Mouse (Mus musculus): ENCODE results near the gene Rsph6a. TPM values are rescaled to one million over a fixed set of nuclear protein-coding genes. Genes with fewer than 3 reads are reported as not detected.

Gene Rsph6a
- polyA plus RNA-seq, 1 experiment, result 0.04 TPM

- H3ac ChIP-seq (ENCODE audit: control insufficient read depth, insufficient read length), result no peak overlapping the region
- no peaks in the 10 kb centered on the region for H3K36me3 ChIP-seq (ENCODE audit: control insufficient read depth, insufficient read depth)
- H3K4me2 ChIP-seq (ENCODE audit: low read depth), result no peak overlapping the region
- TF ChIP-seq USF1 (IDR thresholded peaks at IDR 0.05; ENCODE audit: low read depth) (no peak), MAX (IDR thresholded peaks at IDR 0.05; ENCODE audit: low read depth) (no peak), TCF3 (IDR thresholded peaks at IDR 0.05; ENCODE audit: insufficient read length, low read depth) (no peak)
- no peak overlapping the region for H3K4me3 ChIP-seq
- H3K79me2 ChIP-seq (ENCODE audit: control insufficient read depth, insufficient read depth), result no peaks in the 10 kb centered on the region
- H3K27me3 ChIP-seq (ENCODE audit: control insufficient read depth, insufficient read depth, insufficient read length), result no peaks in the 10 kb centered on the region
Observed at GRCm38 (mm10) chr7:19055108-19055507, 618 bp downstream of the Rsph6a start.

GRCm38 (mm10) chr7:19057405-19057804 lies 2.9 kb downstream of the Rsph6a start:
- Histone ChIP-seq H3K4me2 (ENCODE audit: low read depth) (no peak overlapping the region), H3K79me2 (ENCODE audit: control insufficient read depth, insufficient read depth) (no peaks in the 10 kb centered on the region), H3ac (ENCODE audit: control insufficient read depth, insufficient read length) (no peak overlapping the region), H3K4me3 (no peak overlapping the region), H3K27me3 (ENCODE audit: control insufficient read depth, insufficient read depth, insufficient read length) (no peaks in the 10 kb centered on the region), H3K36me3 (ENCODE audit: control insufficient read depth, insufficient read depth) (no peaks in the 10 kb centered on the region)
- TF ChIP-seq E2F4 (IDR thresholded peaks at IDR 0.05; ENCODE audit: insufficient read depth), result no peak
- TF ChIP-seq MAX (IDR thresholded peaks at IDR 0.05; ENCODE audit: low read depth), result no peak
- no peak for TF ChIP-seq POLR2AphosphoS2 (IDR thresholded peaks at IDR 0.05; ENCODE audit: insufficient read length, low read depth)
- TF ChIP-seq TCF3 (IDR thresholded peaks at IDR 0.05; ENCODE audit: insufficient read length, low read depth), result no peak
- no peak for TF ChIP-seq POLR2A (IDR thresholded peaks at IDR 0.05; ENCODE audit: insufficient read length, low read depth)
- no peak for TF ChIP-seq MYOG (IDR thresholded peaks at IDR 0.05; ENCODE audit: control insufficient read depth in 1 of 3, insufficient read depth in 1 of 3, insufficient read length in 2 of 3, low read depth in 2 of 3)
- no peak for TF ChIP-seq SRF (IDR thresholded peaks at IDR 0.05; ENCODE audit: control insufficient read depth, insufficient read length, low read depth)
- TF ChIP-seq USF1 (IDR thresholded peaks at IDR 0.05; ENCODE audit: low read depth), result no peak
- no peak for TF ChIP-seq CEBPB (IDR thresholded peaks at IDR 0.05; ENCODE audit: insufficient read depth, poor library complexity, severe bottlenecking)
- no peak for TF ChIP-seq MYOD1 (IDR thresholded peaks at IDR 0.05; ENCODE audit: control insufficient read depth in 1 of 3, insufficient read length in 2 of 3, low read depth in 2 of 3)
- no peak for TF ChIP-seq REST (IDR thresholded peaks at IDR 0.05; ENCODE audit: insufficient read depth, insufficient read length)
- TF ChIP-seq TCF12 (IDR thresholded peaks at IDR 0.05; ENCODE audit: insufficient read depth, poor library complexity, severe bottlenecking), result no peak

- Histone ChIP-seq H3K79me2 (ENCODE audit: control insufficient read depth, insufficient read depth) (no peaks in the 10 kb centered on the region), H3K4me2 (ENCODE audit: low read depth) (no peak overlapping the region), H3K36me3 (ENCODE audit: control insufficient read depth, insufficient read depth) (no peaks in the 10 kb centered on the region), H3K27me3 (ENCODE audit: control insufficient read depth, insufficient read depth, insufficient read length) (peaks cover 19% of the 10 kb centered on the region), H3ac (ENCODE audit: control insufficient read depth, insufficient read length) (no peak overlapping the region), H3K4me3 (no peak overlapping the region)
- TF ChIP-seq TCF12 (IDR thresholded peaks at IDR 0.05; ENCODE audit: insufficient read depth, poor library complexity, severe bottlenecking), result no peak
- no peak for TF ChIP-seq E2F4 (IDR thresholded peaks at IDR 0.05; ENCODE audit: insufficient read depth)
- TF ChIP-seq REST (IDR thresholded peaks at IDR 0.05; ENCODE audit: insufficient read depth, insufficient read length), result no peak
- no peak for TF ChIP-seq CEBPB (IDR thresholded peaks at IDR 0.05; ENCODE audit: insufficient read depth, poor library complexity, severe bottlenecking)
- no peak for TF ChIP-seq USF1 (IDR thresholded peaks at IDR 0.05; ENCODE audit: low read depth)
- no peak for TF ChIP-seq MAX (IDR thresholded peaks at IDR 0.05; ENCODE audit: low read depth)
- no peak for TF ChIP-seq SRF (IDR thresholded peaks at IDR 0.05; ENCODE audit: control insufficient read depth, insufficient read length, low read depth)
- no peak for TF ChIP-seq MYOG (IDR thresholded peaks at IDR 0.05; ENCODE audit: control insufficient read depth in 1 of 3, insufficient read depth in 1 of 3, insufficient read length in 2 of 3, low read depth in 2 of 3)
- TF ChIP-seq POLR2A (IDR thresholded peaks at IDR 0.05; ENCODE audit: insufficient read length, low read depth), result no peak
- TF ChIP-seq POLR2AphosphoS2 (IDR thresholded peaks at IDR 0.05; ENCODE audit: insufficient read length, low read depth), result no peak
- no peak for TF ChIP-seq TCF3 (IDR thresholded peaks at IDR 0.05; ENCODE audit: insufficient read length, low read depth)
- no peak for TF ChIP-seq MYOD1 (IDR thresholded peaks at IDR 0.05; ENCODE audit: control insufficient read depth in 1 of 3, insufficient read length in 2 of 3, low read depth in 2 of 3)
Observed at GRCm38 (mm10) chr7:19065896-19066295, 11.4 kb downstream of the Rsph6a start.

- Histone ChIP-seq H3K27me3 (ENCODE audit: control insufficient read depth, insufficient read depth, insufficient read length) (peaks cover 19% of the 10 kb centered on the region), H3ac (ENCODE audit: control insufficient read depth, insufficient read length) (no peak overlapping the region)
Observed at GRCm38 (mm10) chr7:19067063-19067462, 12.6 kb downstream of the Rsph6a start.

GRCm38 (mm10) chr7:19067935-19068334 lies 13.4 kb downstream of the Rsph6a start:
- Histone ChIP-seq H3K79me2 (ENCODE audit: control insufficient read depth, insufficient read depth) (no peaks in the 10 kb centered on the region), H3ac (ENCODE audit: control insufficient read depth, insufficient read length) (no peak overlapping the region), H3K4me3 (no peak overlapping the region), H3K4me2 (ENCODE audit: low read depth) (no peak overlapping the region), H3K27me3 (ENCODE audit: control insufficient read depth, insufficient read depth, insufficient read length) (peaks cover 19% of the 10 kb centered on the region), H3K36me3 (ENCODE audit: control insufficient read depth, insufficient read depth) (no peaks in the 10 kb centered on the region)
- TF ChIP-seq USF1 (IDR thresholded peaks at IDR 0.05; ENCODE audit: low read depth) (no peak), MAX (IDR thresholded peaks at IDR 0.05; ENCODE audit: low read depth) (no peak), TCF3 (IDR thresholded peaks at IDR 0.05; ENCODE audit: insufficient read length, low read depth) (no peak), MYOG (IDR thresholded peaks at IDR 0.05; ENCODE audit: control insufficient read depth in 1 of 3, insufficient read depth in 1 of 3, insufficient read length in 2 of 3, low read depth in 2 of 3) (no peak), MYOD1 (IDR thresholded peaks at IDR 0.05; ENCODE audit: control insufficient read depth in 1 of 3, insufficient read length in 2 of 3, low read depth in 2 of 3) (no peak), SRF (IDR thresholded peaks at IDR 0.05; ENCODE audit: control insufficient read depth, insufficient read length, low read depth) (no peak), CEBPB (IDR thresholded peaks at IDR 0.05; ENCODE audit: insufficient read depth, poor library complexity, severe bottlenecking) (no peak), POLR2AphosphoS2 (IDR thresholded peaks at IDR 0.05; ENCODE audit: insufficient read length, low read depth) (no peak), TCF12 (IDR thresholded peaks at IDR 0.05; ENCODE audit: insufficient read depth, poor library complexity, severe bottlenecking) (no peak), E2F4 (IDR thresholded peaks at IDR 0.05; ENCODE audit: insufficient read depth) (no peak), REST (IDR thresholded peaks at IDR 0.05; ENCODE audit: insufficient read depth, insufficient read length) (no peak), POLR2A (IDR thresholded peaks at IDR 0.05; ENCODE audit: insufficient read length, low read depth) (no peak)

More at GRCm38 (mm10) chr7:19067063-19067462, 12.6 kb downstream of the Rsph6a start:
- TF ChIP-seq E2F4 (IDR thresholded peaks at IDR 0.05; ENCODE audit: insufficient read depth) (no peak), SRF (IDR thresholded peaks at IDR 0.05; ENCODE audit: control insufficient read depth, insufficient read length, low read depth) (no peak), MYOD1 (IDR thresholded peaks at IDR 0.05; ENCODE audit: control insufficient read depth in 1 of 3, insufficient read length in 2 of 3, low read depth in 2 of 3) (no peak), MAX (IDR thresholded peaks at IDR 0.05; ENCODE audit: low read depth) (no peak), USF1 (IDR thresholded peaks at IDR 0.05; ENCODE audit: low read depth) (no peak), TCF3 (IDR thresholded peaks at IDR 0.05; ENCODE audit: insufficient read length, low read depth) (no peak), REST (IDR thresholded peaks at IDR 0.05; ENCODE audit: insufficient read depth, insufficient read length) (no peak), MYOG (IDR thresholded peaks at IDR 0.05; ENCODE audit: control insufficient read depth in 1 of 3, insufficient read depth in 1 of 3, insufficient read length in 2 of 3, low read depth in 2 of 3) (no peak), POLR2A (IDR thresholded peaks at IDR 0.05; ENCODE audit: insufficient read length, low read depth) (no peak), CEBPB (IDR thresholded peaks at IDR 0.05; ENCODE audit: insufficient read depth, poor library complexity, severe bottlenecking) (no peak), POLR2AphosphoS2 (IDR thresholded peaks at IDR 0.05; ENCODE audit: insufficient read length, low read depth) (no peak), TCF12 (IDR thresholded peaks at IDR 0.05; ENCODE audit: insufficient read depth, poor library complexity, severe bottlenecking) (no peak)
- Histone ChIP-seq H3K79me2 (ENCODE audit: control insufficient read depth, insufficient read depth) (no peaks in the 10 kb centered on the region), H3K36me3 (ENCODE audit: control insufficient read depth, insufficient read depth) (no peaks in the 10 kb centered on the region), H3K4me2 (ENCODE audit: low read depth) (no peak overlapping the region), H3K4me3 (no peak overlapping the region)
